Mouse (Mus musculus) left cerebral cortex, adult 2 months (tissue): Measurements from ENCODE around the gene Plscr3. TPM values are rescaled to one million over a fixed set of nuclear protein-coding genes. Genes with fewer than 3 reads are reported as not detected.
A peak's percentile ranks its signal among the peaks of the same experiment; 100 is the strongest.

ENCODE experiments used
- DNase-seq, 2 experiments: peaks; one replicate each; pipeline ENCODE4 v3.0.0; 2021 to 2022; ENCODE audit warnings: low spot score in 2 of 2, mixed read lengths in 1 of 2; ENCODE audit errors: extremely low spot score in 1 of 2
- H3K27ac ChIP-seq: fragments of 200-600 bp; 2 replicates; pipeline ENCODE4 v1.8.1; 2022
- H3K4me3 ChIP-seq: fragments of 200-600 bp; 2 replicates; pipeline ENCODE4 v1.8.1; 2022
- CTCF ChIP-seq: fragments of 200-600 bp; IDR thresholded peaks from 2 replicates; pipeline ENCODE4 v1.8.1; 2022; ENCODE audit warnings: antibody characterized with exemption, mild to moderate bottlenecking, moderate library complexity
- intact Hi-C: fragments of 180-260 bp; cut with DNase I; formaldehyde crosslinking; loops from one replicate; pipeline ENCODE4 v1.15.1; 2025
- microRNA-seq, 2 experiments: library from miRNA; unstranded; fragments of <30 nt; microRNA quantifications; one replicate each; pipeline ENCODE4 v1.2.0; 2021
- total RNA-seq, 2 experiments: library from RNA; stranded (reverse); gene quantifications; 2 replicates each; pipeline ENCODE4 v1.2.3; 2021

Gene Plscr3
- total RNA-seq, 2 experiments from 2014 or later, result 19.5 to 22.5 TPM

GRCm38 (mm10) chr11:69883527-69884151 is 37.5 kb downstream of the Plscr3 start:
- no peak for TF ChIP-seq CTCF
- no peak overlapping the region for H3K4me3 ChIP-seq
- intact Hi-C loops, result no loop called here
- no peak overlapping the region for H3K27ac ChIP-seq
- DNase-seq, result no peak

- no peak overlapping the region for H3K4me3 ChIP-seq
- H3K27ac ChIP-seq, result no peak overlapping the region
- DNase-seq, result no peak
- intact Hi-C loops, result no loop called here
- no peak for TF ChIP-seq CTCF
These were observed 38.1 kb downstream of the Plscr3 start for GRCm38 (mm10) chr11:69884240-69884639.

- intact Hi-C loops, result no loop called here
- DNase-seq, result no peak
- no peak overlapping the region for H3K4me3 ChIP-seq
- TF ChIP-seq CTCF, result no peak
- no peak overlapping the region for H3K27ac ChIP-seq
These were observed 38.5 kb downstream of the Plscr3 start for GRCm38 (mm10) chr11:69884663-69885062.

- intact Hi-C loops, result no loop called here
- no peak for DNase-seq
- no peak overlapping the region for H3K27ac ChIP-seq
- H3K4me3 ChIP-seq, result no peak overlapping the region
- TF ChIP-seq CTCF, result peak; percentile 7
These were observed 40.9 kb downstream of the Plscr3 start for GRCm38 (mm10) chr11:69886907-69887635.

- intact Hi-C loops, result no loop called here
- H3K4me3 ChIP-seq, result no peak overlapping the region
- no peak for DNase-seq
- no peak overlapping the region for H3K27ac ChIP-seq
- TF ChIP-seq CTCF, result no peak
These were observed 45.3 kb downstream of the Plscr3 start for GRCm38 (mm10) chr11:69891482-69891881.

- no peak for DNase-seq
- no peak for TF ChIP-seq CTCF
- Histone ChIP-seq H3K4me3 (no peak overlapping the region), H3K27ac (no peak overlapping the region)
- intact Hi-C loops, result no loop called here
These were observed 48.5 kb downstream of the Plscr3 start for GRCm38 (mm10) chr11:69894671-69895070.

- no peak for TF ChIP-seq CTCF
- intact Hi-C loops, result no loop called here
These were observed 49.1 kb downstream of the Plscr3 start, which contains the start of gene Acap1 for GRCm38 (mm10) chr11:69895291-69895690. TSS of gene Acap1 (minus strand) at chr11:69895539.

GRCm38 (mm10) chr11:69899870-69900269 is 53.7 kb downstream of the Plscr3 start:
- intact Hi-C loops, result loop anchor here (2.0 to 5.0 kb wide), 3 partner anchors 19 to 217 kb away; partner anchors contain the start of genes Kctd11, Nlgn2, Senp3 and Tmem256
- no peak overlapping the region for H3K4me3 ChIP-seq
- no peak for TF ChIP-seq CTCF
- no peak overlapping the region for H3K27ac ChIP-seq
- no peak for DNase-seq

More at GRCm38 (mm10) chr11:69895291-69895690, 49.1 kb downstream of the Plscr3 start, which contains the start of gene Acap1:
- no peak within 1 kb of the TSS for H3K4me3 ChIP-seq
- no peak within 1 kb of the TSS for H3K27ac ChIP-seq
- no peak for DNase-seq

- Histone ChIP-seq H3K27ac (peak within 1 kb of the TSS; percentile 95), H3K4me3 (peak within 1 kb of the TSS; percentile 79)
- TF ChIP-seq CTCF, result no peak
- intact Hi-C loops, result loop anchor here (2.0 to 5.0 kb wide), 3 partner anchors 20 to 218 kb away; partner anchors contain the start of genes Kctd11, Nlgn2, Senp3 and Tmem256
- peak; percentile 84 to 86 for DNase-seq
These were observed 54.6 kb downstream of the Plscr3 start, which contains the start of the genes 2810408A11Rik and Neurl4 for GRCm38 (mm10) chr11:69900471-69901405. TSS of gene 2810408A11Rik (minus strand) at chr11:69900987. TSS of gene Neurl4 (plus strand) at chr11:69901072.

- peak overlapping the region; percentile 95 for H3K27ac ChIP-seq
- intact Hi-C loops, result loop anchor here (2.0 to 5.0 kb wide), 3 partner anchors 21 to 219 kb away; partner anchors contain the start of genes Kctd11, Nlgn2, Senp3 and Tmem256
- DNase-seq, result peak; percentile 95 to 97
- TF ChIP-seq CTCF, result no peak
- H3K4me3 ChIP-seq, result peak overlapping the region; percentile 79
These were observed 55.2 kb downstream of the Plscr3 start for GRCm38 (mm10) chr11:69901406-69901846.

Small RNA genes within 50 kb of the gene (microRNA-seq; reads per million reads assigned to microRNA genes)
- gene Mir6924, result 0 reads per million in 2 experiments

Other genes with a start within 250 kb of the Plscr3 start
- 100 to 1,000 TPM; 411 to 429 TPM for gene Atp1b2, start 240.4 kb upstream of the Plscr3 start, total RNA-seq
- not detected for gene Shbg, start 228.5 kb upstream of the Plscr3 start, total RNA-seq
- 10 to 100 TPM in 1 of 2 experiments, 1 to 10 TPM in 1; 9.9 to 13.7 TPM for gene Sat2, start 224.4 kb upstream of the Plscr3 start, total RNA-seq
- 100 to 1,000 TPM; 146 TPM for gene Fxr2, start 213.4 kb upstream of the Plscr3 start, total RNA-seq
- gene Sox15, start 191.1 kb upstream of the Plscr3 start, total RNA-seq, result not detected
- 10 to 100 TPM; 59.0 to 59.4 TPM for gene Mpdu1, start 183.7 kb upstream of the Plscr3 start, total RNA-seq
- 10 to 100 TPM; 11.8 to 14.1 TPM for gene Cd68, start 180.2 kb upstream of the Plscr3 start, total RNA-seq
- 100 to 1,000 TPM; 299 to 311 TPM for gene Eif4a1, start 174.0 kb upstream of the Plscr3 start, total RNA-seq
- 100 to 1,000 TPM; 108 to 111 TPM for gene Senp3, start 164.3 kb upstream of the Plscr3 start, total RNA-seq
- gene Tnfsf13, start 160.6 kb upstream of the Plscr3 start, total RNA-seq, result 1 to 10 TPM; 3.3 to 3.8 TPM
- gene Tnfsf12, start 150.5 kb upstream of the Plscr3 start, total RNA-seq, result 10 to 100 TPM in 1 of 2 experiments, 1 to 10 TPM in 1; 9.5 to 10.6 TPM
- 1 to 10 TPM; 1.4 to 1.9 TPM for gene Tnfsfm13, start 150.3 kb upstream of the Plscr3 start, total RNA-seq
- gene Polr2a, start 87.7 kb upstream of the Plscr3 start, total RNA-seq, result 10 to 100 TPM; 55.1 to 56.6 TPM
- not detected for gene Slc35g3, start 84.4 kb upstream of the Plscr3 start, total RNA-seq
- gene Zbtb4, start 80.5 kb upstream of the Plscr3 start, total RNA-seq, result 100 to 1,000 TPM; 134 to 167 TPM
- gene Chrnb1, start 50.4 kb upstream of the Plscr3 start, total RNA-seq, result 1 to 10 TPM; 1.0 to 1.4 TPM
- gene Fgf11, start 44.5 kb upstream of the Plscr3 start, total RNA-seq, result 10 to 100 TPM; 15.9 to 19.8 TPM
- under 1 TPM in 1 of 2 experiments, not detected in 1; 0.23 TPM for gene Tmem102, start 40.8 kb upstream of the Plscr3 start, total RNA-seq
- not detected for gene Gm39566, start 31.1 kb upstream of the Plscr3 start, total RNA-seq
- gene Spem2, start 27.9 kb upstream of the Plscr3 start, total RNA-seq, result not detected
- under 1 TPM; 0.34 to 0.44 TPM for gene Spem1, start 24.2 kb upstream of the Plscr3 start, total RNA-seq
- 100 to 1,000 TPM; 236 to 243 TPM for gene Nlgn2, start 8.6 kb upstream of the Plscr3 start, total RNA-seq
- gene Tmem256, start 7.9 kb upstream of the Plscr3 start, total RNA-seq, result 100 to 1,000 TPM; 113 to 126 TPM
- gene Tnk1, start 12.4 kb downstream of the Plscr3 start, total RNA-seq, result under 1 TPM in 1 of 2 experiments, not detected in 1; 0.20 TPM
- gene Tmem95, start 31.6 kb downstream of the Plscr3 start, total RNA-seq, result not detected
- 1 to 10 TPM; 1.3 to 1.5 TPM for gene Kctd11, start 35.0 kb downstream of the Plscr3 start, total RNA-seq
- not detected for gene Acap1, start 49.2 kb downstream of the Plscr3 start, total RNA-seq
- under 1 TPM; 0.23 to 0.87 TPM for gene 2810408A11Rik, start 54.6 kb downstream of the Plscr3 start, total RNA-seq
- gene Neurl4, start 54.7 kb downstream of the Plscr3 start, total RNA-seq, result 100 to 1,000 TPM; 121 to 124 TPM
- gene Gps2, start 67.5 kb downstream of the Plscr3 start, total RNA-seq, result 10 to 100 TPM; 31.0 to 31.7 TPM
- 100 to 1,000 TPM; 408 to 429 TPM for gene Eif5a, start 75.6 kb downstream of the Plscr3 start, total RNA-seq
- gene Ybx2, start 89.4 kb downstream of the Plscr3 start, total RNA-seq, result 1 to 10 TPM; 9.9 to 10.0 TPM
- gene Slc2a4, start 101.8 kb downstream of the Plscr3 start, total RNA-seq, result 1 to 10 TPM; 2.3 to 4.1 TPM
- gene Cldn7, start 118.4 kb downstream of the Plscr3 start, total RNA-seq, result not detected
- 100 to 1,000 TPM; 116 to 124 TPM for gene Ctdnep1, start 134.8 kb downstream of the Plscr3 start, total RNA-seq
- 10 to 100 TPM; 90.9 to 93.8 TPM for gene Elp5, start 136.1 kb downstream of the Plscr3 start, total RNA-seq
- 100 to 1,000 TPM; 209 to 215 TPM for gene Gabarap, start 144.8 kb downstream of the Plscr3 start, total RNA-seq
- gene Phf23, start 149.4 kb downstream of the Plscr3 start, total RNA-seq, result 10 to 100 TPM; 44.3 to 48.9 TPM
- 10 to 100 TPM; 32.6 to 32.9 TPM for gene Dvl2, start 154.2 kb downstream of the Plscr3 start, total RNA-seq
- gene Acadvl, start 169.0 kb downstream of the Plscr3 start, total RNA-seq, result 10 to 100 TPM; 59.4 to 62.5 TPM
- gene Dlg4, start 170.6 kb downstream of the Plscr3 start, total RNA-seq, result 100 to 1,000 TPM; 818 to 875 TPM
- 1 to 10 TPM; 1.8 to 2.1 TPM for gene Asgr1, start 207.7 kb downstream of the Plscr3 start, total RNA-seq
- not detected for gene Asgr2, start 246.3 kb downstream of the Plscr3 start, total RNA-seq